Mouse (Mus musculus) midbrain, embryonic 12.5 days (tissue): ENCODE data around the gene Apbb1ip. TPM values are rescaled to one million over a fixed set of nuclear protein-coding genes. Genes with fewer than 3 reads are reported as not detected.

Experiments
- ATAC-seq: fragments of 200-750 bp; cut with Nextera tagmentation; 2 replicates; pipeline ENCODE4 v1.8.0; 2017; ENCODE audit warnings: low read depth, moderate TSS enrichment, moderate library complexity; ENCODE audit not compliant: low FRiP score
- H3K27ac ChIP-seq: fragments of 300-500 bp; sonication (generic); replicated peaks from 2 replicates; pipeline ENCODE4 v1.5.1; 2016; ENCODE audit warnings: mild to moderate bottlenecking
- H3K27me3 ChIP-seq: fragments of 300-500 bp; sonication (generic); 2 replicates; pipeline ENCODE4 v1.6.1; 2016; ENCODE audit warnings: mild to moderate bottlenecking
- H3K36me3 ChIP-seq: fragments of 300-500 bp; sonication (generic); 2 replicates; pipeline ENCODE4 v1.6.1; 2016
- H3K4me1 ChIP-seq: fragments of 300-500 bp; sonication (generic); 2 replicates; pipeline ENCODE4 v1.6.1; 2016
- H3K4me2 ChIP-seq: fragments of 300-500 bp; sonication (generic); replicated peaks from 2 replicates; pipeline ENCODE4 v1.6.1; 2016; ENCODE audit warnings: mild to moderate bottlenecking, moderate library complexity
- H3K4me3 ChIP-seq: fragments of 300-500 bp; sonication (generic); 2 replicates; pipeline ENCODE4 v1.5.1; 2016; ENCODE audit warnings: mild to moderate bottlenecking
- H3K9ac ChIP-seq: fragments of 300-500 bp; sonication (generic); replicated peaks from 2 replicates; pipeline ENCODE4 v1.6.1; 2016; ENCODE audit warnings: mild to moderate bottlenecking, moderate library complexity
- H3K9me3 ChIP-seq: fragments of 300-500 bp; sonication (generic); 2 replicates; pipeline ENCODE4 v1.6.1; 2016; ENCODE audit warnings: mild to moderate bottlenecking
- WGBS: fragments of 180-500 bp; shearing (Covaris S2); methylation state at CpG from one replicate; pipeline ENCODE4 v1.1.7; 2016; 5-methylcytosine and 5-hydroxymethylcytosine counted together
- polyA plus RNA-seq: library from polyadenylated mRNA; unstranded; fragments of >200 nt; fragmentation: Nextera tagmentation; extraction: Ambion mirVana; gene quantifications from 2 replicates; pipeline ENCODE4 v1.2.1, GENCODE M21; 2016

Gene Apbb1ip
- polyA plus RNA-seq, 1 experiment from 2014 or later: 1.0 TPM

- WGBS: 95% methylated on average over 3 of the region's 3 CpGs
- Histone ChIP-seq H3K9me3 (no peaks in the 10 kb centered on the region), H3K4me2 (no peak overlapping the region), H3K27me3 (peaks cover 22% of the 10 kb centered on the region), H3K9ac (no peak overlapping the region), H3K27ac (no peak overlapping the region), H3K4me1 (peaks cover 8% of the 10 kb centered on the region), H3K4me3 (no peak overlapping the region), H3K36me3 (no peaks in the 10 kb centered on the region)
- no peak for ATAC-seq
Observed at GRCm38 (mm10) chr2:22777757-22778156, 3.9 kb downstream of the Apbb1ip start.

DNA sequence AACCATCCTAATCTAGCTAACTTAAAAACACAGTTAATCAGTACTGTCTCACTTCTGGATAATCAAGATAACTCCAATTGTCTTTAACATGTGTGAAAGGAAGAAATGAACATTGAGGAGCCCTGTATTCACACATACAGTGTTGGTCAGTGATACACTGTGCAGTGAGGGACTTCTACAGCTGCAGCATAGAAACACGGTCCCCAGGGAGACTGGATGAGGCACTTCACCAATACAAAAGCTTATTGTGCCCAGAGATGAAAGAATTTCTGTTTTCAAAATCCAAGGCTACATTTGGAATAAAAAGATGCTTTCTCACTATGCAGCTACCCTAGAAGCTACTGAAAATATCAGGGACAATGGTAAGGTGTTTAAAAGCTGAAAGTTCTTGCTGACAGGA lies 7.0 kb downstream of the Apbb1ip start:
- H3K36me3 ChIP-seq: no peaks in the 10 kb centered on the region
- no peak overlapping the region for H3K4me3 ChIP-seq
- H3K9me3 ChIP-seq: no peaks in the 10 kb centered on the region
- H3K4me2 ChIP-seq: no peak overlapping the region
- no peak overlapping the region for H3K9ac ChIP-seq
- H3K27ac ChIP-seq: no peak overlapping the region
- H3K4me1 ChIP-seq: no peaks in the 10 kb centered on the region
- ATAC-seq: no peak
- H3K27me3 ChIP-seq: no peaks in the 10 kb centered on the region
- 69% methylated on average over 1 of the region's 1 CpGs for WGBS

DNA sequence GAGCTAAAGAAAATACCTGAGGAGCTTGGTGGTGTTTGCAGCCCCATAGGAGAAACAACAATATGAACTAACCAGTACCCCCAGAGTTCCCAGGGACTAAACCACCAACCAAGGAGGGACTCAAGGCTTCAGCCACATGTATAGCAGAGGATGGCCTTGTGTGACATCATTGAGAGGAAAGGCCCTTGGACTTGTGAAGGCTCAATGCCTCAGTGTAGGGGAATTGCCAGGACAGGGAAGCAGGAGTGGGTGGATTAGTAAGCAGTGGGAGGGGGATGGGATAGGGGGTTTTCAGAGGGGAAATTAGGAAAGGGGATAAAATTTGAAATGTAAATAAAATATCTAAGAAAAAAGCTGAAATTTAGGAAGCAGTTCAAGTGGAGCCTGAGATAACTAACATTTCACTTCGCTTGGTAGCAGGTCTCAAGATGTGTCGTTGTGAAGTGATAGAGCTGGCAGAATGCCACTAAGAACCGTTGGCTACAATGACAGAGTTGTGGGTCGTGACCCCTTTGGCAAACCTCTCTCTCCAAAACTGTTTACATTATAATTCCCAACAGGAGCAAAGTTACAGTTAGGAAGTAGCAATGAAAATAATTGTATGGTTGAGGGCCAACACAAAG lies 7.6 kb downstream of the Apbb1ip start:
- no peak overlapping the region for H3K4me3 ChIP-seq
- H3K4me1 ChIP-seq: no peaks in the 10 kb centered on the region
- no peaks in the 10 kb centered on the region for H3K36me3 ChIP-seq
- ATAC-seq: no peak
- 78% methylated on average over 4 of the region's 4 CpGs for WGBS
- no peaks in the 10 kb centered on the region for H3K9me3 ChIP-seq
- H3K4me2 ChIP-seq: no peak overlapping the region
- H3K27ac ChIP-seq: no peak overlapping the region
- H3K9ac ChIP-seq: no peak overlapping the region
- H3K27me3 ChIP-seq: no peaks in the 10 kb centered on the region

- ATAC-seq: no peak
- H3K27me3 ChIP-seq: no peaks in the 10 kb centered on the region
Observed at GRCm38 (mm10) chr2:22782057-22782456, 8.2 kb downstream of the Apbb1ip start.

GRCm38 (mm10) chr2:22783137-22783638 lies 9.3 kb downstream of the Apbb1ip start:
- WGBS: 84% methylated on average over 2 of the region's 2 CpGs
- Histone ChIP-seq H3K4me1 (no peaks in the 10 kb centered on the region), H3K9me3 (no peaks in the 10 kb centered on the region), H3K9ac (no peak overlapping the region), H3K27ac (no peak overlapping the region), H3K27me3 (no peaks in the 10 kb centered on the region), H3K4me2 (no peak overlapping the region), H3K4me3 (no peak overlapping the region), H3K36me3 (no peaks in the 10 kb centered on the region)
- ATAC-seq: no peak

More at GRCm38 (mm10) chr2:22782057-22782456, 8.2 kb downstream of the Apbb1ip start:
- Histone ChIP-seq H3K4me3 (no peak overlapping the region), H3K27ac (no peak overlapping the region), H3K9me3 (no peaks in the 10 kb centered on the region), H3K4me2 (no peak overlapping the region), H3K4me1 (no peaks in the 10 kb centered on the region), H3K9ac (no peak overlapping the region), H3K36me3 (no peaks in the 10 kb centered on the region)
- 94% methylated on average over 3 of the region's 3 CpGs for WGBS

- Histone ChIP-seq H3K27me3 (no peaks in the 10 kb centered on the region), H3K36me3 (no peaks in the 10 kb centered on the region), H3K27ac (no peak overlapping the region), H3K9me3 (no peaks in the 10 kb centered on the region), H3K9ac (no peak overlapping the region), H3K4me2 (no peak overlapping the region), H3K4me1 (no peaks in the 10 kb centered on the region), H3K4me3 (no peak overlapping the region)
- ATAC-seq: no peak
- 88% methylated on average over 3 of the region's 3 CpGs for WGBS
Observed at GRCm38 (mm10) chr2:22784186-22784585, 10.3 kb downstream of the Apbb1ip start.

DNA sequence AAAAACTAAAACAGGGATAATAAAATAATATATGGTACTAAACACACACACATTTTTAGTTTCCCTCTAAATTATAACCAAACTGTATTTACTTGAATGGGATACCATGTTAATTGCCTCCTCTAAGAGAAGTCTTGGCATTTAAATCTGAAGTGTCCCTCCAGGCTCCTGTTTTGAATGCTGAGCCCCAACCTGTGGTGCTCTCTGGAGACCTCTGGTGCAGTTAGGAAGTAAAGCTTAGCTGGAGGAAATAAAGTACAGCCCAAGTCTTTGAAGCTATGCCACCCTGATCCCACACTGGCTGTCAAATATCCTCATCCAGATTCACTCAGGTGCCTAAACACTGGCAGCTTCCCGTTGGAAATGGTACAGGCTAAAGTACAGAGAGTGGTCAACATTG lies 10.9 kb downstream of the Apbb1ip start:
- Histone ChIP-seq H3K4me1 (no peaks in the 10 kb centered on the region), H3K4me3 (no peak overlapping the region), H3K27me3 (no peaks in the 10 kb centered on the region), H3K4me2 (no peak overlapping the region), H3K27ac (no peak overlapping the region), H3K9me3 (no peaks in the 10 kb centered on the region), H3K36me3 (no peaks in the 10 kb centered on the region), H3K9ac (no peak overlapping the region)
- 55% methylated on average over 1 of the region's 1 CpGs for WGBS
- no peak for ATAC-seq

- 92% methylated on average over 2 of the region's 2 CpGs for WGBS
- no peaks in the 10 kb centered on the region for H3K27me3 ChIP-seq
- H3K4me2 ChIP-seq: no peak overlapping the region
- no peak overlapping the region for H3K27ac ChIP-seq
- no peak overlapping the region for H3K9ac ChIP-seq
- no peaks in the 10 kb centered on the region for H3K36me3 ChIP-seq
- H3K4me1 ChIP-seq: no peaks in the 10 kb centered on the region
- H3K4me3 ChIP-seq: no peak overlapping the region
- ATAC-seq: no peak
- H3K9me3 ChIP-seq: no peaks in the 10 kb centered on the region
Observed at GRCm38 (mm10) chr2:22788658-22789057, 14.8 kb downstream of the Apbb1ip start.

DNA sequence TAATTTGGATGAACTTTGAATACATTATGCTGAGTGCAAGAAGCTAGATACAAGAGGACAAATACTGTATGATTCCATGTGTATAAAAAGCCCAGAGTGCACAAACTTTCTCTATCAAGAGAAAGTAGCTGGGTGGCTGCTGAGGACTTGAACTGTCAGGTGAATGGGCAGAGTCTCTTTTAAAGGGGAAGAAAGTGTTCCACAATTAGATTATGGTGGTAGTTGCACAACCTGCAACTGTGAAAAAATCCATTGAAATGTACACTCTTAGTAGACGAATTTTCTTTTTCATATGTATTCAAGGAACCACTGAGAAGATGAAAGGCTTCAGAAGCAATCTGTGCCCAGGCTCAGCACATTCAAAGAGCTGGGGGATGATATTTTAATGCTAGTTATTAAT lies 15.7 kb downstream of the Apbb1ip start:
- no peak overlapping the region for H3K4me2 ChIP-seq
- no peak overlapping the region for H3K4me3 ChIP-seq
- ATAC-seq: no peak
- H3K27ac ChIP-seq: no peak overlapping the region
- H3K36me3 ChIP-seq: no peaks in the 10 kb centered on the region
- no peaks in the 10 kb centered on the region for H3K9me3 ChIP-seq
- H3K27me3 ChIP-seq: no peaks in the 10 kb centered on the region
- 68% methylated on average over 1 of the region's 1 CpGs for WGBS
- no peak overlapping the region for H3K9ac ChIP-seq
- no peaks in the 10 kb centered on the region for H3K4me1 ChIP-seq

GRCm38 (mm10) chr2:22790435-22790834 lies 16.5 kb downstream of the Apbb1ip start:
- no peak for ATAC-seq
- Histone ChIP-seq H3K9me3 (peaks cover 4% of the 10 kb centered on the region), H3K27me3 (no peaks in the 10 kb centered on the region), H3K36me3 (no peaks in the 10 kb centered on the region), H3K9ac (no peak overlapping the region), H3K4me1 (no peaks in the 10 kb centered on the region), H3K4me3 (no peak overlapping the region), H3K27ac (no peak overlapping the region), H3K4me2 (no peak overlapping the region)
- WGBS: 47% methylated on average over 1 of the region's 1 CpGs

DNA sequence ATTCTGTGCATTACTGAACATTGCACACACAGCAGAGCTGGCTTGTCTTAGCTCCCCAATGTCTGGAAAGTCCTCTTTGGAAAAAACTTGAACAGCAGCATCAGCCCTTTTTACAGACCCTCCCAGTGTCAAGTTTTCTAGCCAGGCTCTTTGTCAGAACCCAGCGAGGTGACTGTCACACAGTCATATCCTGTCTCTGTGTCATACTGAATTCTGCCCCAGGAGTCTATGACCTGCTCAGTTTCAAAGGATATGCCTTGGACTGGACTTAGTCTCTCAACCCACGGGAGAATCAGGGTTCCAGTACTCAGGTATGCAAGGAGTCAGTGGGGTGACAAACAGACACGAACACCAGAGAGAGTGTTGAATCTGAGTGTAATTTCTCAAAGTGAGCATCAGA lies 21.2 kb downstream of the Apbb1ip start:
- H3K9ac ChIP-seq: no peak overlapping the region
- no peak overlapping the region for H3K4me2 ChIP-seq
- ATAC-seq: no peak
- WGBS: 71% methylated on average over 3 of the region's 3 CpGs
- no peaks in the 10 kb centered on the region for H3K27me3 ChIP-seq
- H3K27ac ChIP-seq: no peak overlapping the region
- no peaks in the 10 kb centered on the region for H3K4me1 ChIP-seq
- H3K9me3 ChIP-seq: peaks cover 12% of the 10 kb centered on the region
- no peaks in the 10 kb centered on the region for H3K36me3 ChIP-seq
- H3K4me3 ChIP-seq: no peak overlapping the region

GRCm38 (mm10) chr2:22796487-22796886 lies 22.6 kb downstream of the Apbb1ip start:
- no peak for ATAC-seq
- no peak overlapping the region for H3K9ac ChIP-seq

More at GRCm38 (mm10) chr2:22796487-22796886, 22.6 kb downstream of the Apbb1ip start:
- Histone ChIP-seq H3K9me3 (peaks cover 12% of the 10 kb centered on the region), H3K4me3 (no peak overlapping the region), H3K4me1 (no peaks in the 10 kb centered on the region), H3K36me3 (no peaks in the 10 kb centered on the region), H3K4me2 (no peak overlapping the region), H3K27me3 (no peaks in the 10 kb centered on the region), H3K27ac (no peak overlapping the region)
